Mouse (Mus musculus): Measurements from ENCODE around the gene Stx12. TPM values are rescaled to one million over a fixed set of nuclear protein-coding genes. Genes with fewer than 3 reads are reported as not detected.
A peak's percentile ranks its signal among the peaks of the same experiment; 100 is the strongest.
"Not testable (repeated sequence)": the region's sequence is repeated elsewhere in the genome, so short reads cannot be mapped to it uniquely, and the experiment has no call there.

Gene Stx12
- polyA plus RNA-seq, 1 experiment from 2014 or later, result 64.0 TPM

- H3K4me2 ChIP-seq (ENCODE audit: low read length), result no peak overlapping the region
- H3K9me3 ChIP-seq (ENCODE audit: control insufficient read depth, low read length), result no peaks in the 10 kb centered on the region
- H3K9ac ChIP-seq (ENCODE audit: low read length), result no peak overlapping the region
- H3K4me1 ChIP-seq (ENCODE audit: control insufficient read depth in 2 of 2, insufficient read depth in 2 of 2, low read length in 2 of 2), result peaks cover 0 to 9% of the 10 kb centered on the region in 2 experiments; a peak in 1 of 4 replicates
- ATAC-seq (ENCODE audit: insufficient number of reproducible peaks, insufficient read depth, low FRiP score, low read depth), result no peak
- WGBS, result 86% methylated on average over 4 of the region's 4 CpGs
- H3K36me3 ChIP-seq (ENCODE audit: control insufficient read depth, insufficient read depth, low read length), result peaks cover 43% of the 10 kb centered on the region
- no peak overlapping the region for H3K4me3 ChIP-seq (ENCODE audit: control insufficient read depth in 1 of 2, insufficient read depth in 1 of 2, low read depth in 1 of 2, low read length in 2 of 2)
- no peak overlapping the region for H3K27ac ChIP-seq (replicated peaks in 1 of 2; ENCODE audit: control insufficient read depth in 1 of 2, insufficient read depth in 1 of 2, low read depth in 2 of 2, low read length in 2 of 2)
- no peaks in the 10 kb centered on the region for H3K27me3 ChIP-seq (ENCODE audit: control insufficient read depth, insufficient read depth, low read length)
Measured at GRCm38 (mm10) chr4:132920171-132920570, 35.9 kb upstream of the Stx12 start.

- not testable (repeated sequence) for H3K27ac ChIP-seq (replicated peaks in 1 of 2; ENCODE audit: control insufficient read depth in 1 of 2, insufficient read depth in 1 of 2, low read depth in 2 of 2, low read length in 2 of 2); H3K27me3 ChIP-seq (ENCODE audit: control insufficient read depth, insufficient read depth, low read length); H3K4me3 ChIP-seq (ENCODE audit: control insufficient read depth in 1 of 2, insufficient read depth in 1 of 2, low read depth in 1 of 2, low read length in 2 of 2); H3K4me1 ChIP-seq (ENCODE audit: control insufficient read depth in 2 of 2, insufficient read depth in 2 of 2, low read length in 2 of 2); H3K4me2 ChIP-seq (ENCODE audit: low read length); H3K9ac ChIP-seq (ENCODE audit: low read length); ATAC-seq (ENCODE audit: insufficient number of reproducible peaks, insufficient read depth, low FRiP score, low read depth); H3K9me3 ChIP-seq (ENCODE audit: control insufficient read depth, low read length)
- peaks cover 60% of the 10 kb centered on the region for H3K36me3 ChIP-seq (ENCODE audit: control insufficient read depth, insufficient read depth, low read length)
- 76% methylated on average over 6 of the region's 6 CpGs for WGBS
Measured at GRCm38 (mm10) chr4:132918493-132918892, 34.2 kb upstream of the Stx12 start.

GRCm38 (mm10) chr4:132912156-132912555 is 27.8 kb upstream of the Stx12 start:
- Histone ChIP-seq H3K27me3 (ENCODE audit: control insufficient read depth, insufficient read depth, low read length) (no peaks in the 10 kb centered on the region), H3K36me3 (ENCODE audit: control insufficient read depth, insufficient read depth, low read length) (peaks cover 93% of the 10 kb centered on the region), H3K4me1 (ENCODE audit: control insufficient read depth in 2 of 2, insufficient read depth in 2 of 2, low read length in 2 of 2) (no peaks in the 10 kb centered on the region), H3K27ac (replicated peaks in 1 of 2; ENCODE audit: control insufficient read depth in 1 of 2, insufficient read depth in 1 of 2, low read depth in 2 of 2, low read length in 2 of 2) (no peak overlapping the region), H3K9me3 (ENCODE audit: control insufficient read depth, low read length) (no peaks in the 10 kb centered on the region), H3K4me3 (ENCODE audit: control insufficient read depth in 1 of 2, insufficient read depth in 1 of 2, low read depth in 1 of 2, low read length in 2 of 2) (no peak overlapping the region), H3K4me2 (ENCODE audit: low read length) (no peak overlapping the region), H3K9ac (ENCODE audit: low read length) (no peak overlapping the region)
- no peak for ATAC-seq (ENCODE audit: insufficient number of reproducible peaks, insufficient read depth, low FRiP score, low read depth)
- 86% methylated on average over 6 of the region's 6 CpGs for WGBS

- H3K4me1 ChIP-seq (ENCODE audit: control insufficient read depth in 2 of 2, insufficient read depth in 2 of 2, low read length in 2 of 2), result peaks cover 4 to 5% of the 10 kb centered on the region in 2 experiments; a peak in 1 of 4 replicates
- H3K4me2 ChIP-seq (ENCODE audit: low read length), result no peak overlapping the region
- peak overlapping the region in 1 of 2 experiments; percentile 45; a peak in 2 of 4 replicates for H3K27ac ChIP-seq (replicated peaks in 1 of 2; ENCODE audit: control insufficient read depth in 1 of 2, insufficient read depth in 1 of 2, low read depth in 2 of 2, low read length in 2 of 2)
- ATAC-seq (ENCODE audit: insufficient number of reproducible peaks, insufficient read depth, low FRiP score, low read depth), result no peak
- H3K27me3 ChIP-seq (ENCODE audit: control insufficient read depth, insufficient read depth, low read length), result no peaks in the 10 kb centered on the region
- 87% methylated on average over 5 of the region's 5 CpGs for WGBS
- H3K36me3 ChIP-seq (ENCODE audit: control insufficient read depth, insufficient read depth, low read length), result peaks cover 88% of the 10 kb centered on the region
- no peak overlapping the region for H3K9ac ChIP-seq (ENCODE audit: low read length)
- H3K4me3 ChIP-seq (ENCODE audit: control insufficient read depth in 1 of 2, insufficient read depth in 1 of 2, low read depth in 1 of 2, low read length in 2 of 2), result no peak overlapping the region
- no peaks in the 10 kb centered on the region for H3K9me3 ChIP-seq (ENCODE audit: control insufficient read depth, low read length)
Measured at GRCm38 (mm10) chr4:132905843-132906360, 21.6 kb upstream of the Stx12 start.

- H3K9ac ChIP-seq (ENCODE audit: low read length), result no peak overlapping the region
- H3K27me3 ChIP-seq (ENCODE audit: control insufficient read depth, insufficient read depth, low read length), result no peaks in the 10 kb centered on the region
- peak overlapping the region; percentile 53 for H3K27ac ChIP-seq (replicated peaks in 1 of 2; ENCODE audit: control insufficient read depth in 1 of 2, insufficient read depth in 1 of 2, low read depth in 2 of 2, low read length in 2 of 2)
- peaks cover 4 to 5% of the 10 kb centered on the region in 2 experiments; a peak in 1 of 4 replicates for H3K4me1 ChIP-seq (ENCODE audit: control insufficient read depth in 2 of 2, insufficient read depth in 2 of 2, low read length in 2 of 2)
- H3K4me3 ChIP-seq (ENCODE audit: control insufficient read depth in 1 of 2, insufficient read depth in 1 of 2, low read depth in 1 of 2, low read length in 2 of 2), result no peak overlapping the region
- 0 out of 2 replicates have a peak overlapping the region, but pooled peaks have one; percentile 21 for H3K4me2 ChIP-seq (ENCODE audit: low read length)
- 61% methylated on average over 9 of the region's 9 CpGs for WGBS
- no peak for ATAC-seq (ENCODE audit: insufficient number of reproducible peaks, insufficient read depth, low FRiP score, low read depth)
- H3K9me3 ChIP-seq (ENCODE audit: control insufficient read depth, low read length), result no peaks in the 10 kb centered on the region
- H3K36me3 ChIP-seq (ENCODE audit: control insufficient read depth, insufficient read depth, low read length), result peaks cover 85% of the 10 kb centered on the region
Measured at GRCm38 (mm10) chr4:132904765-132905309, 20.5 kb upstream of the Stx12 start.

GRCm38 (mm10) chr4:132904071-132904470 is 19.8 kb upstream of the Stx12 start:
- H3K9me3 ChIP-seq (ENCODE audit: control insufficient read depth, low read length), result no peaks in the 10 kb centered on the region
- WGBS, result 74% methylated on average over 2 of the region's 2 CpGs
- H3K36me3 ChIP-seq (ENCODE audit: control insufficient read depth, insufficient read depth, low read length), result peaks cover 78% of the 10 kb centered on the region
- peak overlapping the region in 1 of 2 experiments; percentile 53; a peak in 1 of 4 replicates for H3K27ac ChIP-seq (replicated peaks in 1 of 2; ENCODE audit: control insufficient read depth in 1 of 2, insufficient read depth in 1 of 2, low read depth in 2 of 2, low read length in 2 of 2)
- H3K4me1 ChIP-seq (ENCODE audit: control insufficient read depth in 2 of 2, insufficient read depth in 2 of 2, low read length in 2 of 2), result peaks cover 4 to 5% of the 10 kb centered on the region in 2 experiments; a peak in 1 of 4 replicates
- no peak overlapping the region for H3K4me2 ChIP-seq (ENCODE audit: low read length)
- H3K27me3 ChIP-seq (ENCODE audit: control insufficient read depth, insufficient read depth, low read length), result no peaks in the 10 kb centered on the region
- ATAC-seq (ENCODE audit: insufficient number of reproducible peaks, insufficient read depth, low FRiP score, low read depth), result no peak
- H3K9ac ChIP-seq (ENCODE audit: low read length), result no peak overlapping the region
- H3K4me3 ChIP-seq (ENCODE audit: control insufficient read depth in 1 of 2, insufficient read depth in 1 of 2, low read depth in 1 of 2, low read length in 2 of 2), result no peak overlapping the region

GRCm38 (mm10) chr4:132898197-132898596 is 13.9 kb upstream of the Stx12 start:
- H3K4me1 ChIP-seq (ENCODE audit: control insufficient read depth in 2 of 2, insufficient read depth in 2 of 2, low read length in 2 of 2), result peaks cover 0 to 2% of the 10 kb centered on the region in 2 experiments; a peak in 1 of 4 replicates
- H3K9me3 ChIP-seq (ENCODE audit: control insufficient read depth, low read length), result no peaks in the 10 kb centered on the region
- H3K4me2 ChIP-seq (ENCODE audit: low read length), result no peak overlapping the region
- no peak overlapping the region for H3K4me3 ChIP-seq (ENCODE audit: control insufficient read depth in 1 of 2, insufficient read depth in 1 of 2, low read depth in 1 of 2, low read length in 2 of 2)
- 0 out of 2 replicates have a peak, but pooled peaks cover 7% of the 10 kb centered on the region for H3K27me3 ChIP-seq (ENCODE audit: control insufficient read depth, insufficient read depth, low read length)
- no peak for ATAC-seq (ENCODE audit: insufficient number of reproducible peaks, insufficient read depth, low FRiP score, low read depth)
- no peak overlapping the region for H3K9ac ChIP-seq (ENCODE audit: low read length)
- WGBS, result 76% methylated on average over 9 of the region's 9 CpGs
- peaks cover 31% of the 10 kb centered on the region for H3K36me3 ChIP-seq (ENCODE audit: control insufficient read depth, insufficient read depth, low read length)
- no peak overlapping the region for H3K27ac ChIP-seq (replicated peaks in 1 of 2; ENCODE audit: control insufficient read depth in 1 of 2, insufficient read depth in 1 of 2, low read depth in 2 of 2, low read length in 2 of 2)
